Mouse (Mus musculus) brain, embryonic 14.5 days (tissue): Measurements from ENCODE around the gene Atrnl1.

Experiments used
- CTCF ChIP-seq: fragments of 200-500 bp; IDR thresholded peaks from 2 replicates; pipeline ENCODE4 v1.5.1; 2012; ENCODE audit warnings: inconsistent platforms, mild to moderate bottlenecking, moderate library complexity, borderline replicate concordance; ENCODE audit not compliant: insufficient read depth, insufficient read length; ENCODE audit errors: extremely low read depth
- POLR2A ChIP-seq: fragments of 200-500 bp; IDR thresholded peaks from 2 replicates; pipeline ENCODE4 v1.6.1; 2012; ENCODE audit warnings: mild to moderate bottlenecking, inconsistent platforms, borderline replicate concordance; ENCODE audit not compliant: poor library complexity, insufficient read depth, insufficient read length, severe bottlenecking; ENCODE audit errors: extremely low read depth

- TF ChIP-seq POLR2A = no peak
- no peak for TF ChIP-seq CTCF
These were observed 441.8 kb downstream of the Atrnl1 start for GRCm38 (mm10) chr19:58052444-58053135.
